Mouse (Mus musculus) midbrain, embryonic 15.5 days (tissue): ENCODE results near the gene 1700034J05Rik. TPM values are rescaled to one million over a fixed set of nuclear protein-coding genes. Genes with fewer than 3 reads are reported as not detected.

Source experiments
- ATAC-seq: fragments of 200-750 bp; cut with Nextera tagmentation; replicated peaks from 2 replicates; pipeline ENCODE4 v1.8.0; 2017; ENCODE audit warnings: moderate TSS enrichment
- H3K27ac ChIP-seq: fragments of 300-500 bp; sonication (generic); 2 replicates; pipeline ENCODE4 v1.5.1; 2015; ENCODE audit warnings: mild to moderate bottlenecking, inconsistent platforms
- H3K27me3 ChIP-seq: fragments of 300-500 bp; sonication (generic); replicated peaks from 2 replicates; pipeline ENCODE4 v1.6.1; 2015; ENCODE audit warnings: inconsistent platforms
- H3K36me3 ChIP-seq: fragments of 300-500 bp; sonication (generic); replicated peaks from 2 replicates; pipeline ENCODE4 v1.6.1; 2015; ENCODE audit warnings: inconsistent platforms
- H3K4me1 ChIP-seq: fragments of 300-500 bp; sonication (generic); 2 replicates; pipeline ENCODE4 v1.6.1; 2015; ENCODE audit warnings: inconsistent platforms
- H3K4me2 ChIP-seq: fragments of 300-500 bp; sonication (generic); 2 replicates; pipeline ENCODE4 v1.6.1; 2015; ENCODE audit warnings: inconsistent platforms, mild to moderate bottlenecking, moderate library complexity
- H3K4me3 ChIP-seq: fragments of 300-500 bp; sonication (generic); 2 replicates; pipeline ENCODE4 v1.5.1; 2015; ENCODE audit warnings: mild to moderate bottlenecking, inconsistent platforms
- H3K9ac ChIP-seq: fragments of 300-500 bp; sonication (generic); 2 replicates; pipeline ENCODE4 v1.6.1; 2015; ENCODE audit warnings: mild to moderate bottlenecking, inconsistent platforms
- H3K9me3 ChIP-seq: fragments of 300-500 bp; sonication (generic); 2 replicates; pipeline ENCODE4 v1.6.1; 2016; ENCODE audit warnings: inconsistent platforms
- WGBS: fragments of 180-500 bp; shearing (Covaris S2); methylation state at CpG from one replicate; pipeline ENCODE4 v1.1.7; 2015; ENCODE audit warnings: mixed read lengths; 5-methylcytosine and 5-hydroxymethylcytosine counted together
- polyA plus RNA-seq: library from polyadenylated mRNA; unstranded; fragments of >200 nt; fragmentation: Nextera tagmentation; extraction: Ambion mirVana; gene quantifications from 2 replicates; pipeline ENCODE4 v1.2.1, GENCODE M21; 2015

The 1700034J05Rik gene
- polyA plus RNA-seq, 1 experiment from 2014 or later: not detected

DNA sequence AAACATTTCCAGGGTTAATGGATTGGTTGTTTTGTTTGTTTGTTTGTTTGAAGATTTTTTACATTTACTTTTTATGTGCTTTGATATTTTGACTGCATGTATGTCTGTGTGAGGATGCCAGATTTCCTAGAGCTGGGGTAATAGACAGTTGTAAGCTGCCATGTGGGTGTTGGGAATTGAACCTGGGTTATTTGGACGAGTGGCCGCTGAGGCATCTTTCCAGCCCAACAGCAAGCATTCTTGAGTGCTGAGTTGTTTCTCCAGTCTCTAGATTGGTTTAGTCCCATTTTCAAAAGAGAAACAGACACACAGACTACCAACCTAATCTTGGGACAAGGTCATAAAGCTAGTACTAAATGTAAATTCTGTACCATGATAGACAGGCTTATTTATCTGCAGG is 43.4 kb downstream of the 1700034J05Rik start:
- no peak overlapping the region for H3K4me3 ChIP-seq
- H3K9me3 ChIP-seq: no peaks in the 10 kb centered on the region
- no peak overlapping the region for H3K27ac ChIP-seq
- H3K9ac ChIP-seq: no peak overlapping the region
- no peak overlapping the region for H3K4me2 ChIP-seq
- WGBS: 86% methylated on average over 2 of the region's 2 CpGs
- no peaks in the 10 kb centered on the region for H3K27me3 ChIP-seq
- ATAC-seq: no peak
- H3K36me3 ChIP-seq: no peaks in the 10 kb centered on the region
- H3K4me1 ChIP-seq: no peaks in the 10 kb centered on the region

DNA sequence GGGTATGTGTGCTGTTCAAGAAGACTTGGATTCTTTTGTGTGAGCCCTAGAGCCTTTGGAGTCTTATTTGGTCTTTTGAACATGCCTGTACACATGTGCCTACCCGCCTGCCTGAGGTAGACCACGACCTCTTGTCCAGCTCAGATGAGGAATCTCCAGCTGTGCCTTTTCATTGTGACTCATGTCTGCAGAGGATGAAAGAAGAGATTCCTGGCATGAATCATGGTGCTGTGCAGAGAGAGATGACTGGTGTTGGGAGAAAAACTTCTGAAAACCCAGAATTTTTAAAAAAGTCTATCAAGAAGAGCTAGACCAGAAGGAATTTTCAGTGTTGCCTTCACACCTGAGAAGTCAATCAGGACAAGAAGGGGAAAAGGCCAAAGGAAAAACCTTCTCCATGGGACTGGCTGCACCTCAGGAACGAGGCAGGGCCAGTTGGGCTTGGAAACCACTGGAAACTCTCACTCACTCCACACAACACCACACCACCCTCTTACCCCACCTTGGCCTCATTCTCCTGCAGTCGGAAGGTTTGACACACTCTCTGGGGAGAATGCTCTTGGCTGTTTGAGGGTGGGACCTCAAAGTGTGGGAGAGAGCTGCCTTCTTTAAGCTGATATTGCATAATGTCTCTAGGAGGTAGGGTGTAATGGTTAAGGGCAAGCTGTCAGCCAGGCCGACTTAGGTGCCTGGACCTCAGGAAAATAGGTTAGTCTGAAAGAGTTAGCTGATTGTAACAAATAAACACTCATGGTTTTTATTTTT is 44.3 kb downstream of the 1700034J05Rik start:
- H3K9ac ChIP-seq: no peak overlapping the region
- H3K36me3 ChIP-seq: no peaks in the 10 kb centered on the region
- ATAC-seq: no peak
- H3K4me2 ChIP-seq: no peak overlapping the region
- no peaks in the 10 kb centered on the region for H3K9me3 ChIP-seq
- no peak overlapping the region for H3K4me3 ChIP-seq
- 82% methylated on average over 5 of the region's 5 CpGs for WGBS
- no peaks in the 10 kb centered on the region for H3K4me1 ChIP-seq
- H3K27me3 ChIP-seq: no peaks in the 10 kb centered on the region
- no peak overlapping the region for H3K27ac ChIP-seq

DNA sequence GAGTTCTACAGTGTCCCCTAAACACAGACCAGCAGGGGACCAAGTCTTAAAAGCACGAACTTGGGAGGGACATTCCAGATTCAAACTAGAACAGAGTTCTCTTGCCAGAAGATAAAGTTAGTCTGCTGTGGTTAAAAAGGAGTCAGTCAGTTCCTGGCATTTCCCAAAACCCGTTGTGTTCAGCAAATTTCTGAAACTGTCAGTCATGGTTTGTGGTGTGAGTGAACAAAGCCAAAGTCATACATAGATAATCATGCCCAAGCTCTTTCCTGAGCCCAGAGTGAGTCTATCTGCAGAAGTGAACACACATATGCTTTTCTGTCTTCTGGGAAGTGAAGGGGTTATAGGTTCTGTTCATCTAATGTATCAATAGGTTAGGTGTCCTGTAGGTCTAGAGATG is 45.4 kb downstream of the 1700034J05Rik start:
- Histone ChIP-seq H3K4me2 (no peak overlapping the region), H3K4me1 (no peaks in the 10 kb centered on the region), H3K27me3 (no peaks in the 10 kb centered on the region), H3K9ac (no peak overlapping the region), H3K9me3 (no peaks in the 10 kb centered on the region), H3K36me3 (no peaks in the 10 kb centered on the region), H3K27ac (no peak overlapping the region), H3K4me3 (no peak overlapping the region)
- no peak for ATAC-seq
- WGBS: 72% methylated on average over 2 of the region's 2 CpGs

DNA sequence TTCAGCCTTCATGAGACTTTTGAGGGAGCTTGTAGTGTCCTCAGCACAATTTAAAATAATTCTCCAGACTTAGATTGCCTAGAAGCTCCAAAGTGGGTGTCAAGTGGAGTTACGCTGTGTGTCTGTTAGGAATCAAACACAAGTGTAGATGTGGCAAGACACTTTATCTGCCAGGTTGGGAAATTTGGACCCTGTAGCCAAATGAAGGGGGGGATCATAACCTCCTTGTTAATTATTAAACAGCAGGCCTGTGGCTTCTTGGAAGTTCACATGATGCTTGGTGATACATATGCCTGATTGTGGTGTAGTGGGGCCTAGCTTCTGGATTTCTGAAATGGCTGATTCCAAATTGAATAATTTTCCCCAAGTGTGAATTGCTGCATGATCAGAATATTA is 46.4 kb downstream of the 1700034J05Rik start:
- ATAC-seq: no peak
- H3K9me3 ChIP-seq: no peaks in the 10 kb centered on the region
- WGBS: 98% methylated on average over 1 of the region's 1 CpGs

DNA sequence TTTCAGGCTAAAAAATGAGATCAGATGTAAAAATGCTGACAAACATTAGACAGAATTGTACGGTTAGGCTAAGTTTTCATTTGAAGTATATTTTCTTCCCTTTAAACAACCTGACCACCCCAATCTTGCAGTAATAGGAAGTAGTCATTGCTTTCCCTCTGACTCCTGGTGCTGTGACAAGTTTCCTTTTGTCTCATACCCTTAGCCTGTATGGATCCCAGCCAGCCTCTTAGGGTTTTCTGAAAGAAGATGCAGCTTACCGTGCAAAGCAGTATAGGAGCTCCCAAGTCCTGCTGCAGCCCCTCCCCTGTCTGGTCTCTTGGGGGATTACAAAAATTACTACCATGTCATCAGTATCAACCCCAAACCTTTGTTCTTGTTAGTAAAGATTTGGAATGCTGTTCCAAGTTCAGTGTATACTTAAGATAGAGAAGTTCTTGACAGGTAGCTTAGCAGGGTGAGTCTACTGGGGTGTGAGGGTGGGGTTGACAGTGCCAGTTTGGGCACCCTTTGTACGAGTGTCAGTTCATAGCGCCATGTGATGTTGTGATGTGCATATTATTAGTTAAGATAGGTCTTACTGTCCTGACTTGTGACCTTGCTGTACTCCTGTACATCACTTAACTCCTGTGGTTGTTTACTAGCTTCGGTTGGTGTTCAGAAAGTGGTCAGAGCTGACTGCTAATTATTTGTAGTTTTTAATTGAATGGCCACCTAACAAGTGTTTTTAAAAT is 47.0 kb downstream of the 1700034J05Rik start:
- no peaks in the 10 kb centered on the region for H3K27me3 ChIP-seq
- 72% methylated on average over 5 of the region's 5 CpGs for WGBS

More for the DNA sequence above, 46.4 kb downstream of the 1700034J05Rik start:
- H3K4me1 ChIP-seq: no peaks in the 10 kb centered on the region
- no peak overlapping the region for H3K27ac ChIP-seq
- H3K27me3 ChIP-seq: no peaks in the 10 kb centered on the region
- H3K36me3 ChIP-seq: no peaks in the 10 kb centered on the region
- no peak overlapping the region for H3K9ac ChIP-seq
- no peak overlapping the region for H3K4me3 ChIP-seq
- H3K4me2 ChIP-seq: no peak overlapping the region

DNA sequence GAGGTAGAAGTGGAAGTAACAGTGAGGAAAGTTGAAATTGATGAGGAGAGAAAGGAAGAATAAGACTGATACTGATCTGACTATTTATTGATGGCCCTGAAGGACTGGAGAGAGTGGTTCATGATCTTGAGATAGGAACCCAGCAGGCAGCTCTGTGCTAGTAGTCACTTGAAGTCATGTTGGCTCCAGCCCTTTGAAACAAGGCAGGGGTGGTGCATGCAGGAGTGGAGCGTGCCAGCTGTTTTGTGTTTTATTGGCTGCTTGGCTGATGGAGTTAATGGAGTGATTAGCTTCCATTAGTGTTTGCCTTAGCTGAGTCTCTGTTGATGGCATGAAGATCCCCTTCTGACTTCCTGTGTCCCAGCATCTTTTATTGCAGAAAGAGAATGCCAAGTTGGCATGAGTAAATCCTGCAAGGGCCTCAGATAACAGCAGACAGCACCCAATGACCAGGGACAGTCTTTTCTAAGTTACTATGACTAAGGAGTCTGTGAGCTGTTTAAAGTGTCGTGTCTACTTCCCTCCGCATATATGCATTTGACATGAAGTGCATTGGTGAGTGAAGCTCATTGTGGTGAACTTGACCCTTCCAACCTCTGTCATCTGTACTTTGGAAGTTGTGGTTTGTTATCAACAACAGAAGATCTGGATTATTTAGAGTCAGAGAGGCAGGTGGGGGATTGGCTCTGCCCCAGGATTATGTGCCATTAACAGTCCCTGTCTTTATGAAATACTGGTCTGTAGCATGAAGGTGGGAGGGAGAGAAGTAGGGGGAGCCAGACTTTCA is 48.0 kb downstream of the 1700034J05Rik start:
- H3K27ac ChIP-seq: no peak overlapping the region
- no peaks in the 10 kb centered on the region for H3K4me1 ChIP-seq
- no peak for ATAC-seq
- H3K36me3 ChIP-seq: no peaks in the 10 kb centered on the region
- 93% methylated on average over 3 of the region's 3 CpGs for WGBS
- H3K27me3 ChIP-seq: no peaks in the 10 kb centered on the region
- H3K9ac ChIP-seq: no peak overlapping the region
- no peak overlapping the region for H3K4me2 ChIP-seq
- H3K4me3 ChIP-seq: no peak overlapping the region
- H3K9me3 ChIP-seq: no peaks in the 10 kb centered on the region

More for the DNA sequence above, 47.0 kb downstream of the 1700034J05Rik start:
- Histone ChIP-seq H3K9me3 (no peaks in the 10 kb centered on the region), H3K4me2 (no peak overlapping the region), H3K4me1 (no peaks in the 10 kb centered on the region), H3K27ac (no peak overlapping the region), H3K4me3 (no peak overlapping the region), H3K9ac (no peak overlapping the region), H3K36me3 (no peaks in the 10 kb centered on the region)
- no peak for ATAC-seq

DNA sequence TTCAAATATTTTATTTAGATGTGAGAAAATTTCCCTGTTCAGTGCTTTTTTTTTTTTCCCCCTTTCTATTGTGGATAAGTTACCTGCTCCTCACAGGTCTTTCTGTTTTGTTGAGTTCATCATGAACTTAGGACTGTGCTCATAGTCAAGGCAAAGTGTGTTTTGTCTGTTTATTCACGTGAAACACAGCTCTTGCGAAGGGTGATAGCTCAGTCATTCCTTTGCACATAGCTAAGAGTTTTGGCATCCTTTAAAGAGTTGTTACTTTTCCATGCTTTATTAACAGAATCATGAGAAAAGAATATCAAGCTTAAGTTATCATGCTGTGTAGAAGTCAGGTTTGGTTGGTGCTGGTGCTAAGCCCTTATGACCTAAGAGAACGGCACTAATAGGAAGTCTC is 49.5 kb downstream of the 1700034J05Rik start:
- no peaks in the 10 kb centered on the region for H3K36me3 ChIP-seq
- ATAC-seq: no peak
- H3K4me2 ChIP-seq: no peak overlapping the region
- H3K9ac ChIP-seq: no peak overlapping the region
- H3K27ac ChIP-seq: no peak overlapping the region
- no peaks in the 10 kb centered on the region for H3K9me3 ChIP-seq
- 82% methylated on average over 3 of the region's 3 CpGs for WGBS
- no peak overlapping the region for H3K4me3 ChIP-seq
- no peaks in the 10 kb centered on the region for H3K27me3 ChIP-seq
- no peaks in the 10 kb centered on the region for H3K4me1 ChIP-seq

DNA sequence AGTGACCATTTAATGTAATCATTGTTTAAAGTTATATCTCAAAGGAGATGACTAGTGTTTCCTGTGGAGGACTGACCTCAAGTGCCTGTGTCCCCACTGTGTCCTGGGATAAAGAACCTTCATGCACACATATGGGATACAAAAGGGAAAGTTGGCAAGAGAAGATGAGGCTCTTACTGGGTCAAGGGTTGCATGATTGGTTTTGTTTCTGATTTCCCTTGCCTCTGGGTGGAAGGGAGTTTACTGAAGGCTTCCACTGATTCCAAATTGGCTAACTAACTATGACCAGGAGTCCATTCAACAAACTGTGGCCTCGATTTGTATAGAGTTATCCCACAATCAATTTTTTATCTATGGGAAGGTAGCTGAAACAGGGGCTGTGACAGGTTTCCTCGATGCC is 50.6 kb downstream of the 1700034J05Rik start:
- Histone ChIP-seq H3K36me3 (no peaks in the 10 kb centered on the region), H3K27me3 (no peaks in the 10 kb centered on the region), H3K4me1 (no peaks in the 10 kb centered on the region), H3K9me3 (no peaks in the 10 kb centered on the region), H3K4me2 (no peak overlapping the region), H3K9ac (no peak overlapping the region), H3K4me3 (no peak overlapping the region), H3K27ac (no peak overlapping the region)
- 87% methylated on average over 2 of the region's 2 CpGs for WGBS
- ATAC-seq: no peak

DNA sequence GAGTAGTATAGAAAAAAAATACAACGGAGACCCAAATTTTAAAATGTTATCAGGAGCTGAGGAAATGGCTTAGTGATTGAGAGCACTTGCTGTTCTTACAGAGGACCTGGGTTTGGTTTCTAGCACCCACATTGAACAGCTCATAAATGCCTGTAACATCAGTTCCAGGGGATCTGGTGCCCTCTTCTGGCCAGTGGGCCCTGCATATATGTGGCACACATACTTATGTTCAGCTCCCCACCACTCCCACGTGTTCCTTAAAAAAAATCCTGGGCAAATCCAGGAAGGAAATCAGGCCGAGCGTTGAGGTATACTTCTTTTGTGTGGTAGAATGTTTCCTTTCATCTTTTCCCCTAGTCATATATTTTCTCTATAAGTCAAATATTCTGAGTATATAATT is 52.3 kb downstream of the 1700034J05Rik start:
- H3K4me2 ChIP-seq: no peak overlapping the region
- WGBS: 96% methylated on average over 4 of the region's 4 CpGs

More for the DNA sequence above, 52.3 kb downstream of the 1700034J05Rik start:
- Histone ChIP-seq H3K9me3 (no peaks in the 10 kb centered on the region), H3K4me3 (no peak overlapping the region), H3K9ac (no peak overlapping the region), H3K4me1 (no peaks in the 10 kb centered on the region), H3K27ac (no peak overlapping the region), H3K27me3 (no peaks in the 10 kb centered on the region), H3K36me3 (no peaks in the 10 kb centered on the region)
- no peak for ATAC-seq

Other genes starting within 250 kb of the 1700034J05Rik start
- gene Stk38l, start 229.4 kb downstream of the 1700034J05Rik start, polyA plus RNA-seq: 15.4 and 16.3 TPM in 2 replicates
- 2.7 and 4.7 TPM in 2 replicates for gene Arntl2, start 158.4 kb downstream of the 1700034J05Rik start, polyA plus RNA-seq
- not detected in 2 replicates for gene Smco2, start 104.3 kb downstream of the 1700034J05Rik start, polyA plus RNA-seq
- gene Ppfibp1, start 65.9 kb downstream of the 1700034J05Rik start, polyA plus RNA-seq: 16.1 and 17.8 TPM in 2 replicates
- gene Rep15, start 78.2 kb upstream of the 1700034J05Rik start, polyA plus RNA-seq: 0.85 and 1.1 TPM in 2 replicates
- gene Mrps35, start 88.3 kb upstream of the 1700034J05Rik start, polyA plus RNA-seq: 67.8 and 78.9 TPM in 2 replicates
- gene Mansc4, start 132.6 kb upstream of the 1700034J05Rik start, polyA plus RNA-seq: 0.89 and 1.0 TPM in 2 replicates
- 7.5 and 7.6 TPM in 2 replicates for gene Klhl42, start 137.0 kb upstream of the 1700034J05Rik start, polyA plus RNA-seq